Mouse (Mus musculus) heart, postnatal 0 days (tissue): ENCODE results near the gene Tekt3. TPM values are rescaled to one million over a fixed set of nuclear protein-coding genes. Genes with fewer than 3 reads are reported as not detected.

ENCODE experiments used
- ATAC-seq: fragments of 200-750 bp; cut with Nextera tagmentation; 2 replicates; pipeline ENCODE4 v1.8.0; 2017; ENCODE audit warnings: low read depth, moderate number of reproducible peaks, moderate library complexity; ENCODE audit not compliant: insufficient read depth
- DNase-seq: peaks from one replicate; pipeline ENCODE4 v3.0.0-alpha.2; 2016; ENCODE audit warnings: low spot score
- H3K27ac ChIP-seq: fragments of 300-500 bp; sonication (generic); 2 replicates; pipeline ENCODE4 v1.5.1; 2014; ENCODE audit warnings: low read depth, mild to moderate bottlenecking
- H3K27me3 ChIP-seq: fragments of 300-500 bp; sonication (generic); 2 replicates; pipeline ENCODE4 v1.6.1; 2014; ENCODE audit warnings: low read length, mixed read lengths; ENCODE audit not compliant: control insufficient read depth, insufficient read depth
- H3K36me3 ChIP-seq: fragments of 300-500 bp; sonication (generic); replicated peaks from 2 replicates; pipeline ENCODE4 v1.6.1; 2014; ENCODE audit warnings: low read length, mixed read lengths; ENCODE audit not compliant: control insufficient read depth, insufficient read depth
- H3K4me1 ChIP-seq: fragments of 300-500 bp; sonication (generic); 2 replicates; pipeline ENCODE4 v1.6.1; 2014; ENCODE audit warnings: antibody characterized with exemption; ENCODE audit not compliant: control insufficient read depth, insufficient read depth
- H3K4me2 ChIP-seq: fragments of 300-500 bp; sonication (generic); 2 replicates; pipeline ENCODE4 v1.6.1; 2014; ENCODE audit warnings: low read depth, mild to moderate bottlenecking, low read length, moderate library complexity
- H3K4me3 ChIP-seq: fragments of 300-500 bp; sonication (generic); 2 replicates; pipeline ENCODE4 v1.5.1; 2014; ENCODE audit warnings: low read depth, low read length
- H3K9ac ChIP-seq: fragments of 300-500 bp; sonication (generic); replicated peaks from 2 replicates; pipeline ENCODE4 v1.6.1; 2014; ENCODE audit warnings: low read depth, low read length, mixed read lengths
- H3K9me3 ChIP-seq: fragments of 300-500 bp; sonication (generic); replicated peaks from 2 replicates; pipeline ENCODE4 v1.6.1; 2016; ENCODE audit warnings: low read length; ENCODE audit not compliant: control insufficient read depth
- CTCF ChIP-seq: IDR thresholded peaks from 2 replicates; pipeline ENCODE4 v1.5.1; 2016; ENCODE audit warnings: antibody characterized with exemption, control low read depth, low read depth
- EP300 ChIP-seq: IDR thresholded peaks from 2 replicates; pipeline ENCODE4 v1.6.1; 2016; ENCODE audit warnings: antibody characterized with exemption, low read depth
- WGBS: fragments of 180-500 bp; shearing (Covaris S2); extraction: QIAGEN DNeasy Blood & Tissue Kit; methylation state at CpG from one replicate; pipeline ENCODE4 v1.1.7; 2014; 5-methylcytosine and 5-hydroxymethylcytosine counted together
- polyA plus RNA-seq: library from polyadenylated mRNA; unstranded; fragments of >200 nt; fragmentation: Nextera tagmentation; extraction: Ambion mirVana; gene quantifications from 2 replicates; pipeline ENCODE4 v1.2.1, GENCODE M21; 2015
- total RNA-seq: library from RNA; depleted of rRNA; stranded (reverse); fragments of >200 nt; gene quantifications from 2 replicates; pipeline ENCODE4 v1.2.3, GENCODE M21; 2014; ENCODE audit warnings: low replicate concordance

Gene Tekt3
- total and polyA plus RNA-seq, 2 experiments from 2014 or later = not detected

DNA sequence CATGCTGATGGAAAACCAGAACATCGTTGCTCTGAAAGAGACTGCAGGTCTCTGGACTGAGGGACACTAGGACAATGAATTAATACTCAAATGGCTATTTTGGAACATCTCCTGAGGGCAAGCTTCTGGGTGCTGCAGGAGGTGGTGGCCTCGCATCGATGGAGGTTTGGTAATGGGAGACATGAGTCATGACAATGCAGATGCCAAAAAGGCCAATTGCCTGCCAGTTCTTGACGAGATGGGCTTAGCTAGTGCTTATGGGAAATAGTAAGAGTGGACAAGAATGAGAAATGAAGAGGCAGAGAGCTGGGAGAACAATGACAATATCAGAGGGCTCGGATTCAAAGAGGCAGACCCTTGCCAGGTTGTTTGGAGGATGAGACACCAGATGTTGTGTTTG lies 38.0 kb upstream of the Tekt3 start:
- TF ChIP-seq CTCF (no peak), EP300 (no peak)
- WGBS = 68% methylated on average over 5 of the region's 5 CpGs

DNA sequence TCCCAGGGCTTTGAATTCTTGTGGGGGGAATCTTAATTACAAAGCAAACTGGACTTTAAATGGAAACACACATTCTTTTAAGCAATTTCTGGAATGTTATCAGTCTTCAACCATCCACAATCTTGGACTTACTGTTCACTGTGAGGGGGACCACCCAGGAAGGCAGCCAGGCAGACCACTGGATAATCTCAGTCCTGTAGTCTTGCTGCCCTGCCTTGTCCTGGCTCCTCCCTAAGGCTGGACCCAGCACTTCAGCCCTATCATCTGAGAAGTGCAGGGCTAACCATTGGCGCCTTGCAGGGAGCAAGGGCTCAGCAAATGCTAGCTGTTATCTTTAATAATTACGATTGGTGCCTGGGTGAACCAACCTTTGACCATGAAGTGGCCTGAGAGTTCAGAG lies 37.3 kb upstream of the Tekt3 start:
- H3K4me1 ChIP-seq = peaks cover 14% of the 10 kb centered on the region; the same call in 1 of the 2 replicates
- no peak for ATAC-seq

More for the DNA sequence above, 38.0 kb upstream of the Tekt3 start:
- Histone ChIP-seq H3K27me3 (no peaks in the 10 kb centered on the region), H3K36me3 (no peaks in the 10 kb centered on the region), H3K4me2 (no peak overlapping the region), H3K9me3 (no peaks in the 10 kb centered on the region), H3K4me1 (peaks cover 14% of the 10 kb centered on the region; the same call in 1 of the 2 replicates), H3K4me3 (no peak overlapping the region), H3K9ac (no peak overlapping the region), H3K27ac (no peak overlapping the region)
- no peak for ATAC-seq
- DNase-seq = no peak

DNA sequence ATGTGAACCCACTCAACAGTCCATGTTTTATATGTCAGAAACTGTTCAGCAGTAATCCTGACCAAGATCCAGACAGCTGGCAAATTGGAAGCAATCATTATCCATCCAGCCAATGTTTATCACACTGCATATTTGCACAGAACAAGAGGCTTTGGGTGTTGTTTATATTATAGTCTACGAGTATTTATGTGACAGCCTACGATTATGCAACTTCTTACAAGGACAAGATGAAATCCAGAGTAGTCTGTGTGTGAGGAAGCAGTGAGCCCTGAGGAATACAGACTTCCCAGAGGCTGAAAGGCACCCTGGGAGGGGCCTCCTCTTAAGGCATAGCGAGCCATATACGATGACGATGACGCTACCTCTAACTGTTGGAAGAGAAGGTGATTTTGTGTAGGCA lies 36.0 kb upstream of the Tekt3 start:
- TF ChIP-seq CTCF = no peak
- TF ChIP-seq EP300 = no peak
- Histone ChIP-seq H3K4me3 (no peak overlapping the region), H3K9ac (no peak overlapping the region), H3K9me3 (no peaks in the 10 kb centered on the region), H3K27ac (no peak overlapping the region), H3K27me3 (no peaks in the 10 kb centered on the region), H3K36me3 (no peaks in the 10 kb centered on the region), H3K4me1 (peaks cover 14% of the 10 kb centered on the region; the same call in 1 of the 2 replicates), H3K4me2 (no peak overlapping the region)
- no peak for DNase-seq
- 63% methylated on average over 6 of the region's 6 CpGs for WGBS
- ATAC-seq = no peak

More for the DNA sequence above, 37.3 kb upstream of the Tekt3 start:
- TF ChIP-seq EP300 = no peak
- H3K27me3 ChIP-seq = no peaks in the 10 kb centered on the region
- no peak overlapping the region for H3K27ac ChIP-seq
- WGBS = 21% methylated on average over 2 of the region's 2 CpGs
- H3K4me2 ChIP-seq = no peak overlapping the region
- H3K9me3 ChIP-seq = no peaks in the 10 kb centered on the region
- no peak for DNase-seq
- no peak overlapping the region for H3K9ac ChIP-seq
- no peak overlapping the region for H3K4me3 ChIP-seq
- no peaks in the 10 kb centered on the region for H3K36me3 ChIP-seq

DNA sequence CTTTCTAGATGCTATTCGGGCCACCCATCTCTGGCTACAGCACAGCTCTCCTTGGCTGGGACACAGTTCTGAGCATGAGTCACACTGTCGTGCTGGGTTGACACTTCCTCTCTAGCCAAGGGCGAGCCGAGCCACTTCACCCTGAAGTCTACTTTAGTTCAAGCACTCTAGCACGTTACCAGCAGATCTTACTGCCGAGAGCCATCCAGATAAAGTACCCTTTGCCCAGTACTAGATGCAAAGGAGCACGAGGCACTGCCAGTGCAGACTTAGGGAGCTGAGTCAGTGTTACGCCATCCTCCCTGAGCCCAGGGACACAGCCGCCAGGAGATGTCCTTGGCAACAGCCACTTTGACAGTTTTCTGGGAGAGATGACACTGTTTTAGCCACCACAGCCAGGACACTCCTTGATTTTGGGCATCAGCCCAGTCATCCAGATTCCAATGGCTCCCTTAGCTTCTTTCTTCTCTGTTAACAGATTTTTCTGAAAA lies 34.8 kb upstream of the Tekt3 start:
- H3K9me3 ChIP-seq = no peaks in the 10 kb centered on the region
- WGBS = 29% methylated on average over 9 of the region's 9 CpGs
- DNase-seq (peak; percentile 23), ATAC-seq (no peak)
- peaks cover 14% of the 10 kb centered on the region; the same call in 1 of the 2 replicates for H3K4me1 ChIP-seq
- H3K4me2 ChIP-seq = no peak overlapping the region
- no peaks in the 10 kb centered on the region for H3K36me3 ChIP-seq
- no peak overlapping the region for H3K4me3 ChIP-seq
- no peak overlapping the region for H3K9ac ChIP-seq
- no peak overlapping the region for H3K27ac ChIP-seq
- H3K27me3 ChIP-seq = no peaks in the 10 kb centered on the region
- no peak for TF ChIP-seq EP300
- TF ChIP-seq CTCF = no peak

DNA sequence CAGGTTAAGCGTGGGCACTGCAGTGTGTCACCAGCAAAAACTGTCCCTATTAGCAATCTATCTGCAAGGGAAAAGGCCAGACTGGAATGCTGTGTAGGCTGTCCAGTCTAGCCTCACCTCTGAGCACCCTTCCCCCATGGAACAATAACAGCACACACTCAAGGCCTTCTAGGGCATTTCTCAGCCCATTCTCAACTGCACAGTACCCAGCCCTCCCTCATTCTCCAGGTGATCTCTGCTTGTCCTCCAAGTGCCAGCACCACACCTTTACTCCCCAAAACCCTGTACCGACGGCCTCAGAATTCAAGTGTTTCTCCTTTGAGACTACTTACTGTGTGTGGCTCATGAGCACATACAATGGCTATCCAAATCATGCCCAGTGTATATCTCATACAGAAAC lies 33.3 kb upstream of the Tekt3 start:
- no peak for TF ChIP-seq CTCF
- no peak for TF ChIP-seq EP300
- no peak overlapping the region for H3K4me3 ChIP-seq
- H3K27me3 ChIP-seq = no peaks in the 10 kb centered on the region
- peaks cover 14% of the 10 kb centered on the region; the same call in 1 of the 2 replicates for H3K4me1 ChIP-seq
- H3K9ac ChIP-seq = no peak overlapping the region
- DNase-seq (no peak), ATAC-seq (no peak)
- H3K4me2 ChIP-seq = no peak overlapping the region
- 80% methylated on average over 3 of the region's 3 CpGs for WGBS
- no peak overlapping the region for H3K27ac ChIP-seq
- H3K9me3 ChIP-seq = no peaks in the 10 kb centered on the region; the same call in 1 of the 2 replicates
- H3K36me3 ChIP-seq = no peaks in the 10 kb centered on the region

DNA sequence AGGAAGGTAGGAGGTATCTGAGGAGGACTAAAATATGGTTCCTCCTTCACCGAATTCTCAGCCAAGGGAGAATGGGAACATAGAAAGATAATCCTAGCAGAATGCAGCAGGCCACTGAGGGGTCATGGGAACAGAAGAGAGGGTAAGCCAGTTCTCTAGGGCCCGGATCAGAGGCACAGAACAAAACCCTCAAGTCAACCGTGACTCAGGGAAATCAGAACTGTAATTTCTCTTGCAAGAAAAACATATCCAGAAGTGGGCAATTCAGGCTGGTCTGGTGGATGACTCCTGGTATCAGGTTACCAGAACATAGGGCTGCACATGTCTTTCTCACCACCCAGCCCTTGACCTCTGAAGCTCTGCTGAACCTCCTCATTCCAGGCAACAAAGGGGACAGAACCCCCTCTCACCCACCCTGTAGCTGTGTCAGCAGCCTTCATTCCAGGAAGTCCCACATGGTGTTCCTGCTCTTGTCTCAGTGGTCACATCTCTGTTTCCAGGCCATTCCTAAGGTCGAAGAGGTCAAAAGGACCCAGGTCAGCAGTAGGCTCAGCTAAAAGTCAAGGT lies 32.2 kb upstream of the Tekt3 start:
- no peak overlapping the region for H3K4me2 ChIP-seq
- peaks cover 11% of the 10 kb centered on the region; the same call in 1 of the 2 replicates for H3K4me1 ChIP-seq
- H3K27ac ChIP-seq = no peak overlapping the region
- H3K4me3 ChIP-seq = no peak overlapping the region
- H3K27me3 ChIP-seq = no peaks in the 10 kb centered on the region
- no peak for TF ChIP-seq CTCF
- no peak for TF ChIP-seq EP300
- ATAC-seq (no peak), DNase-seq (no peak)
- no peaks in the 10 kb centered on the region for H3K36me3 ChIP-seq
- H3K9ac ChIP-seq = no peak overlapping the region
- H3K9me3 ChIP-seq = no peaks in the 10 kb centered on the region; the same call in 1 of the 2 replicates
- WGBS = 75% methylated on average over 4 of the region's 4 CpGs
